Mouse (Mus musculus): ENCODE measurements at regions not wholly inside any gene's neighbourhood (a gene's known extent, or its start where the extent isn't known, plus 50 kb on each side); places are given as distances from the start of the nearest gene placed in this dataset.
A peak's percentile ranks its signal among the peaks of the same experiment; 100 is the strongest.

- DNase-seq, result no peak
Measured at GRCm38 (mm10) chr3:41504867-41505266, 50.7 kb upstream of the Jade1 start.

- no peak for DNase-seq
Measured at GRCm38 (mm10) chr3:41502161-41502560, 53.4 kb upstream of the Jade1 start.

GRCm38 (mm10) chr3:41501639-41502038 lies 53.9 kb upstream of the Jade1 start:
- DNase-seq, result peak; percentile 11 to 17

GRCm38 (mm10) chr3:41501124-41501523 lies 54.4 kb upstream of the Jade1 start:
- no peak for DNase-seq

- no peak for DNase-seq
Measured at GRCm38 (mm10) chr3:41499680-41500079, 55.9 kb upstream of the Jade1 start.

- DNase-seq, result no peak
Measured at GRCm38 (mm10) chr3:41498791-41499190, 56.7 kb upstream of the Jade1 start.

GRCm38 (mm10) chr3:41497771-41498170 lies 57.8 kb upstream of the Jade1 start:
- DNase-seq, result no peak

GRCm38 (mm10) chr3:41496931-41497710 lies 58.4 kb upstream of the Jade1 start:
- DNase-seq, result no peak

GRCm38 (mm10) chr3:41495893-41496292 lies 59.6 kb upstream of the Jade1 start:
- no peak for DNase-seq

GRCm38 (mm10) chr3:41495097-41495496 lies 60.4 kb upstream of the Jade1 start:
- DNase-seq, result no peak

- no peak for DNase-seq
Measured at GRCm38 (mm10) chr3:41493472-41493871, 62.1 kb upstream of the Jade1 start.

- DNase-seq, result no peak
Measured at GRCm38 (mm10) chr3:41492727-41493392, 62.7 kb upstream of the Jade1 start.

GRCm38 (mm10) chr3:41492031-41492726 lies 63.4 kb upstream of the Jade1 start:
- no peak for DNase-seq

GRCm38 (mm10) chr3:41491185-41491584 lies 64.3 kb upstream of the Jade1 start:
- no peak for DNase-seq

GRCm38 (mm10) chr3:41489998-41490397 lies 65.5 kb upstream of the Jade1 start:
- DNase-seq, result no peak

- no peak for DNase-seq
Measured at GRCm38 (mm10) chr3:41489571-41489970, 66.0 kb upstream of the Jade1 start.

GRCm38 (mm10) chr3:41488229-41488774 lies 67.2 kb upstream of the Jade1 start:
- DNase-seq, result no peak

- no peak for DNase-seq
Measured at GRCm38 (mm10) chr3:41484920-41485319, 70.6 kb upstream of the Jade1 start.

- DNase-seq, result no peak
Measured at GRCm38 (mm10) chr3:41483582-41483981, 71.9 kb upstream of the Jade1 start.

GRCm38 (mm10) chr3:41482881-41483494 lies 72.5 kb upstream of the Jade1 start:
- DNase-seq, result no peak

GRCm38 (mm10) chr3:41480186-41480585 lies 75.3 kb upstream of the Jade1 start:
- no peak for DNase-seq

- DNase-seq, result no peak
Measured at GRCm38 (mm10) chr3:41478971-41479370, 76.6 kb upstream of the Jade1 start.

GRCm38 (mm10) chr3:41476516-41476915 lies 79.0 kb upstream of the Jade1 start:
- DNase-seq, result no peak

All from B cell, adult 2 months (primary cell).